Mouse (Mus musculus) E14TG2a.4 (cell line): ENCODE results near the gene Sbk2.

Experiments
- CTCF ChIP-seq: conservative IDR thresholded peaks from 2 replicates; pipeline ENCODE4 v1.5.1; 2014; ENCODE audit warnings: low read length
- NANOG ChIP-seq: IDR thresholded peaks from 2 replicates; pipeline ENCODE4 v1.6.1; 2014; ENCODE audit warnings: borderline replicate concordance, low read length, mixed read lengths
- POU5F1 ChIP-seq: IDR thresholded peaks from 2 replicates; pipeline ENCODE4 v1.6.1; 2014; ENCODE audit warnings: low read length, borderline replicate concordance

GRCm38 (mm10) chr7:4915669-4916416 lies 48.4 kb downstream of the Sbk2 start:
- TF ChIP-seq CTCF = no peak
- no peak for TF ChIP-seq NANOG
- no peak for TF ChIP-seq POU5F1
